Mouse (Mus musculus): Measurements from ENCODE around the gene Zfp874a. TPM values are rescaled to one million over a fixed set of nuclear protein-coding genes. Genes with fewer than 3 reads are reported as not detected.

Zfp874a gene
- polyA plus RNA-seq (2012; rRNA removed): 0.40 and 1.3 TPM in 2 replicates

GRCm38 (mm10) chr13:67451172-67452020, at the start of gene Zfp874a:
Gene Zfp874a (minus strand): TSS chr13:67451624.
- Histone ChIP-seq H3K4me3 (ENCODE audit: extremely low read depth, insufficient read depth, insufficient read length) (peak within 1 kb of the TSS; percentile 77), H3K27me3 (ENCODE audit: control insufficient read depth, insufficient read depth, low read length) (no peaks in the 10 kb centered on the region), H3K4me1 (ENCODE audit: control insufficient read depth, insufficient read depth, insufficient read length) (no peaks in the 10 kb centered on the region), H3K36me3 (ENCODE audit: control insufficient read depth, insufficient read depth, low read length) (peaks cover 2% of the 10 kb centered on the region), H3K27ac (ENCODE audit: insufficient read depth, low read length) (0 out of 2 replicates have a peak within 1 kb of the TSS, but pooled peaks have one; percentile 33)
- TF ChIP-seq POLR2A (IDR thresholded peaks at IDR 0.05; ENCODE audit: low read depth, low read length) (no peak), CTCF (IDR thresholded peaks at IDR 0.05; ENCODE audit: extremely low read depth, insufficient read depth, insufficient read length, insufficient replicate concordance) (no peak)
- peak; percentile 66 to 89 for DNase-seq (ENCODE audit: low read depth in 1 of 2, low spot score in 2 of 2)
- WGBS: 1% methylated on average over 20 of the region's 20 CpGs

DNA sequence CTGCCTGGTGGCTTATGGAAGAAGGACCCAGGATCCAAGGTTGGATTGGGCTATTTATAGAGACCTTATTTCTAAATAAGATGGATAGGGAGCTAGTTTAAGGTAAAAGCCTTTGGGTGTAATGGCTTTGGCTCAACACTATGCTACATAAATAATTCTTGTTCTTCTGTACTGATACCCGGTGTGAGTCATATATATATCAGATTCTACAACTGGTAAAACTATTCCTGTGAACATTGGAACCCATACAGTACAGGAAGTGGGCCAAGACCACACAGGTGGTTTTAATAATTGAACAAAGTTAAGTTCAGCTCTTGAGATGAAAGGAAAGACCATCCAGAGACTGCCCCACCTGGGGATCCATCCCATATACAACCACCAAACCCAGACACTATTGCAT, 49.5 kb upstream of the Zfp874a start:
- Histone ChIP-seq H3K27ac (ENCODE audit: insufficient read depth, low read length) (no peak overlapping the region), H3K4me3 (ENCODE audit: extremely low read depth, insufficient read depth, insufficient read length) (no peak overlapping the region), H3K4me1 (ENCODE audit: control insufficient read depth, insufficient read depth, insufficient read length) (no peaks in the 10 kb centered on the region), H3K36me3 (ENCODE audit: control insufficient read depth, insufficient read depth, low read length) (no peaks in the 10 kb centered on the region), H3K27me3 (ENCODE audit: control insufficient read depth, insufficient read depth, low read length) (no peaks in the 10 kb centered on the region)
- TF ChIP-seq CTCF (IDR thresholded peaks at IDR 0.05; ENCODE audit: extremely low read depth, insufficient read depth, insufficient read length, insufficient replicate concordance) (no peak), POLR2A (IDR thresholded peaks at IDR 0.05; ENCODE audit: low read depth, low read length) (no peak)
- 85% methylated on average over 1 of the region's 1 CpGs for WGBS
- DNase-seq (ENCODE audit: low read depth in 1 of 2, low spot score in 2 of 2): no peak

DNA sequence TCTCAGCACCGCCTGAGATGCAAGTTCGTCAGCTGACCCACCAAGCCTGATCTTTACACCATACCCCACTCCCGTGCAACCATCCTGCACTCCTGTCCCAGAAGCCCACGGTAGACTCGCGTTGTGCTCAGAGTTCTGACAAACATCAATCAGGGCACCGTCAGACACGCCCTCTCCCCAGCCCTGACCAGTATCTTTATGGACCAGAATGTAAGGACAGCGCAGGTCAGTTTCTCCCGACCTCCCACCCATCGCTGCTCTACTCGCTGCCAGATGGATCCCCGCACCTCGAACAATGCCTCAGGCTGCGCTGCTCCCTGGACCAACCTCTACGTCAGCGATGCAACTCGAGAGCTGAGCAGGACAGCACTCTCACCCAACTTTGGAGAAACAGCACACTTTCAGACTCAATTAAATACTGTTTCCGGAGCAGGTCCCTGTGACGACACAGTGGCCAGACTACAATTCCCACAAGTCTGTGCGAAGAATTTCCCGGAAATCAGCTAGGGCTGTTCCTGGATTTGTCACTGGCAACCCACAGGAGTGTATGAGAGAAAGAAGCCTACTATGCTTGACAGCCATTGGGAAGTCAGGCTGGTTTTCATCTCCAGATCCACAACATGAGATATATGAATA, 48.8 kb upstream of the Zfp874a start, which contains the start of gene Zfp58:
Zfp58 (minus strand) TSS at position 472 of the 636 bp plus-strand sequence.
- Histone ChIP-seq H3K36me3 (ENCODE audit: control insufficient read depth, insufficient read depth, low read length) (0 out of 2 replicates have a peak, but pooled peaks cover 1% of the 10 kb centered on the region), H3K4me1 (ENCODE audit: control insufficient read depth, insufficient read depth, insufficient read length) (no peaks in the 10 kb centered on the region), H3K27me3 (ENCODE audit: control insufficient read depth, insufficient read depth, low read length) (no peaks in the 10 kb centered on the region), H3K4me3 (ENCODE audit: extremely low read depth, insufficient read depth, insufficient read length) (peak within 1 kb of the TSS; percentile 97), H3K27ac (ENCODE audit: insufficient read depth, low read length) (peak within 1 kb of the TSS; percentile 68)
- peak; percentile 70 to 84 for DNase-seq (ENCODE audit: low read depth in 1 of 2, low spot score in 2 of 2)
- TF ChIP-seq CTCF (IDR thresholded peaks at IDR 0.05; ENCODE audit: extremely low read depth, insufficient read depth, insufficient read length, insufficient replicate concordance) (no peak), POLR2A (IDR thresholded peaks at IDR 0.05; ENCODE audit: low read depth, low read length) (no peak; the same call in 1 of the 2 replicates)
- 2% methylated on average over 22 of the region's 22 CpGs for WGBS

GRCm38 (mm10) chr13:67495631-67496030, 44.2 kb upstream of the Zfp874a start:
- DNase-seq (ENCODE audit: low read depth in 1 of 2, low spot score in 2 of 2): no peak
- 92% methylated on average over 1 of the region's 1 CpGs for WGBS
- H3K27ac ChIP-seq (ENCODE audit: insufficient read depth, low read length): no peak overlapping the region
- H3K4me3 ChIP-seq (ENCODE audit: extremely low read depth, insufficient read depth, insufficient read length): no peak overlapping the region
- H3K4me1 ChIP-seq (ENCODE audit: control insufficient read depth, insufficient read depth, insufficient read length): no peaks in the 10 kb centered on the region
- TF ChIP-seq CTCF (IDR thresholded peaks at IDR 0.05; ENCODE audit: extremely low read depth, insufficient read depth, insufficient read length, insufficient replicate concordance) (no peak), POLR2A (IDR thresholded peaks at IDR 0.05; ENCODE audit: low read depth, low read length) (no peak)
- H3K36me3 ChIP-seq (ENCODE audit: control insufficient read depth, insufficient read depth, low read length): peaks cover 22% of the 10 kb centered on the region
- H3K27me3 ChIP-seq (ENCODE audit: control insufficient read depth, insufficient read depth, low read length): no peaks in the 10 kb centered on the region

GRCm38 (mm10) chr13:67484424-67484811, 33.0 kb upstream of the Zfp874a start:
- 36% methylated on average over 8 of the region's 8 CpGs for WGBS
- Histone ChIP-seq H3K4me1 (ENCODE audit: control insufficient read depth, insufficient read depth, insufficient read length) (no peaks in the 10 kb centered on the region; the same call in 1 of the 2 replicates), H3K36me3 (ENCODE audit: control insufficient read depth, insufficient read depth, low read length) (0 out of 2 replicates have a peak, but pooled peaks cover 1% of the 10 kb centered on the region), H3K27ac (ENCODE audit: insufficient read depth, low read length) (peak overlapping the region; percentile 34; the same call in 1 of the 2 replicates), H3K27me3 (ENCODE audit: control insufficient read depth, insufficient read depth, low read length) (no peaks in the 10 kb centered on the region), H3K4me3 (ENCODE audit: extremely low read depth, insufficient read depth, insufficient read length) (peak overlapping the region; percentile 74)
- DNase-seq (ENCODE audit: low read depth in 1 of 2, low spot score in 2 of 2): no peak
- TF ChIP-seq CTCF (IDR thresholded peaks at IDR 0.05; ENCODE audit: extremely low read depth, insufficient read depth, insufficient read length, insufficient replicate concordance) (no peak), POLR2A (IDR thresholded peaks at IDR 0.05; ENCODE audit: low read depth, low read length) (no peak)

DNA sequence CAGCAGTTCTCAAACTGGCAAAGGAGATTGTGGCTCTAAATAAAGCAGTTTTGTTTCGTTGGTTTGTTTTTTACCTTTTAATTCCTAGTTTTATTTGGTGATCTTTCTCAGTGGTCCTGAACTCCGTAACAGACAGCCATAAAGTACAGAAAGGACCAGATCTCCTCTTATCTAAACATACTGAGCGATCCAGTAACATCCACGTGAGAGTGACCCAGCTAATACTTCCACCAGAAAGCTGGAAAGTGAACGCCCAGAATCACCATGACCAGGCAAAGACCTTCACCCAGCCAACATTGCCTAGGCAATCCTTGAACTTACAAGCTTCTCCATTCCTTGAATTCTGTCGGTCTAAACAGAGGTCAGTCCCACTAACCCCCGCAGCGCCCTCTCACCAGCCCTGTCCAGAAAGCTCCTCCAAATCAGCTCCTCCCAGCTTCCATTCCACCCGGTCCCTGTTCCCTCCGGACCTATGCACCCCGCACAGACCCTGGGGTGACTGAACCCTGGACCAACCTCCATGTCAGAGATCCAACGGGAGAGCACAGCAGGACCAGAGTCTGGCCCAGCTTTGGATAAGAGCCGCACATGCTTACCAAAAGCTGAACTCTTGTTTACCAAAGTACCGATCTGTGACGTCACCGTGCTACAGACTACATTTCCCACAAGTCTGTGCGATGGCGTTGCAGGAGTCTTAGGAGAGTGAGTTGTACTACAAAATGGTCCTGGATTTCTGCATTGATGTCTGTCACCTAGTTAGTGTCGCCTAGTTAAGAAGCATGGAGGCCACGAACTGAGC, 32.4 kb upstream of the Zfp874a start, which contains the start of gene Zfp874b:
Zfp874b (minus strand) TSS at position 634 of the 799 bp plus-strand sequence.
- peak; percentile 78 to 85 for DNase-seq (ENCODE audit: low read depth in 1 of 2, low spot score in 2 of 2)
- no peak; the same call in 1 of the 2 replicates for TF ChIP-seq POLR2A (IDR thresholded peaks at IDR 0.05; ENCODE audit: low read depth, low read length)
- no peak for TF ChIP-seq CTCF (IDR thresholded peaks at IDR 0.05; ENCODE audit: extremely low read depth, insufficient read depth, insufficient read length, insufficient replicate concordance)
- Histone ChIP-seq H3K36me3 (ENCODE audit: control insufficient read depth, insufficient read depth, low read length) (0 out of 2 replicates have a peak, but pooled peaks cover 1% of the 10 kb centered on the region), H3K27ac (ENCODE audit: insufficient read depth, low read length) (peak within 1 kb of the TSS; percentile 62), H3K4me3 (ENCODE audit: extremely low read depth, insufficient read depth, insufficient read length) (peak within 1 kb of the TSS; percentile 74), H3K27me3 (ENCODE audit: control insufficient read depth, insufficient read depth, low read length) (no peaks in the 10 kb centered on the region), H3K4me1 (ENCODE audit: control insufficient read depth, insufficient read depth, insufficient read length) (no peaks in the 10 kb centered on the region; the same call in 1 of the 2 replicates)
- 1% methylated on average over 20 of the region's 20 CpGs for WGBS

All from spleen, adult 2 months (tissue).